In the genomic region with DNA sequence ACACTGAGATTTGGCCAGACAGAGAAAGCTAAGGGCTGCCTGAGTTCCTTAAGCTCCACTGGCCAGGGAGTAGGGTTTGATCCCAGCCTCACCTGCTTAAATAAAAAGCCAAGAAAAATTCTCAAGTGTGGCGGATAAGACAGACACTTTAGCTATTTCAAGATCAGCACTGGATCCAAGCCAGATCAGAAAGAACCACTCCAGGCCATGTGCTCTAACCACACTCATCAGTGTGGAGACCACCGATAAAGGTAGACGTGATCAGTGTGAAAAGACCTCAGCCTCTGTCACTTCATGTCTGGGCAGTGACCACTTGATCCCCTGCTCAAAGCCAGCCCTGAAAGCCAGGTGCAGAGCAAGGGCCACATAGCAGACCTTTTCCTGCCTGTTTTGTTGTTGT, we compare ENCODE assay signal across 28 mouse cellular contexts. TPM values are rescaled to one million over a fixed set of nuclear protein-coding genes. Genes with fewer than 3 reads are reported as not detected.
DNase-seq lines count a peak whose midpoint lies in the region; ATAC-seq lines count a peak whose summit lies in the region.
"Had no signal": no experiment of that assay in that cellular context is flagged by ENCODE, and none has a peak within 500 bp of the region (broad histone marks: within the 10 kb centered on the region; RNA-seq: fewer than 3 reads in every experiment).

No protein-coding gene starts in this region.

- H3K27ac ChIP-seq in liver, embryonic 13.5 days: no peak overlapping the region
- H3K27ac ChIP-seq in liver, embryonic 11.5 days (ENCODE audit: low read depth, low read length): no peak overlapping the region; the same call in 1 of the 2 replicates
- H3K27ac ChIP-seq: forebrain, embryonic 10.5 days; forebrain, embryonic 13.5 days; heart, embryonic 15.5 days; intestine, embryonic 15.5 days had no signal

- H3K4me3 ChIP-seq in liver, embryonic 13.5 days (replicated peaks): no peak overlapping the region
- no peak overlapping the region for H3K4me3 ChIP-seq in liver, embryonic 11.5 days (ENCODE audit: low read depth, low read length)
- H3K4me3 ChIP-seq: forebrain, embryonic 10.5 days; forebrain, embryonic 13.5 days; gastrocnemius, adult 2 months; heart, embryonic 12.5 days; heart, embryonic 15.5 days; intestine, embryonic 15.5 days had no signal

- H3K4me2 ChIP-seq in liver, embryonic 13.5 days: no peak overlapping the region
- H3K4me2 ChIP-seq in liver, embryonic 11.5 days: no peak overlapping the region
- H3K4me2 ChIP-seq: forebrain, embryonic 13.5 days; heart, embryonic 15.5 days had no signal

- no peak for ATAC-seq in liver, embryonic 13.5 days (ENCODE audit: low read depth)
- no peak for ATAC-seq in liver, embryonic 11.5 days (replicated peaks; ENCODE audit: low FRiP score)
- ATAC-seq in megakaryocyte-erythroid progenitor cell, adult 5-6 weeks (replicated peaks; ENCODE audit: low FRiP score, low TSS enrichment, poor library complexity, severe bottlenecking): peak; percentile 35
- ATAC-seq: activated CD4-positive, CD25-positive, alpha-beta regulatory T cell, adult 4 months; forebrain, embryonic 13.5 days; forebrain, embryonic 16.5 days; hindbrain, embryonic 16.5 days; intestine, embryonic 15.5 days had no signal

- WGBS in liver, embryonic 13.5 days (ENCODE audit: insufficient replicate concordance): 68% methylated on average over 3 of the region's 3 CpGs
- 78% methylated on average over 3 of the region's 3 CpGs for WGBS in liver, embryonic 11.5 days

- peak overlapping the region; percentile 39 for H3K9ac ChIP-seq in liver, embryonic 13.5 days
- H3K9ac ChIP-seq in liver, embryonic 11.5 days (ENCODE audit: low read depth, low read length): no peak overlapping the region
- H3K9ac ChIP-seq: forebrain, embryonic 13.5 days; heart, embryonic 12.5 days; heart, embryonic 15.5 days; intestine, embryonic 15.5 days had no signal

- peaks cover 20% of the 10 kb centered on the region for H3K36me3 ChIP-seq in liver, embryonic 13.5 days
- H3K36me3 ChIP-seq in liver, embryonic 11.5 days (ENCODE audit: control insufficient read depth, insufficient read depth, low read length): peaks cover 6% of the 10 kb centered on the region

- H3K27me3 ChIP-seq in liver, embryonic 13.5 days: no peaks in the 10 kb centered on the region
- H3K27me3 ChIP-seq in liver, embryonic 11.5 days (replicated peaks; ENCODE audit: control insufficient read depth, insufficient read depth, low read length): no peaks in the 10 kb centered on the region
- H3K27me3 ChIP-seq: CH12.LX; forebrain, embryonic 13.5 days; heart, embryonic 12.5 days; heart, embryonic 15.5 days; intestine, embryonic 15.5 days had no signal

- intact Hi-C loops in gastrocnemius, postnatal 36 days (cut with DNase I): no loop called here

- DNase-seq in cerebellum, adult 9-11 months: peak; percentile 16
- no peak for DNase-seq in cerebellum, postnatal 36 days
- no peak for DNase-seq in liver, embryonic 13.5 days
- no peak for DNase-seq in liver, embryonic 11.5 days (ENCODE audit: low spot score)
- peak; percentile 69 for DNase-seq in MEL-GATA-1-ER (ENCODE audit: extremely low read depth, low read depth)
- DNase-seq in frontal cortex, postnatal 14 days (ENCODE audit: low spot score in 2 of 2): no peak
- no peak for DNase-seq in gastrocnemius, postnatal 36 days
- DNase-seq: adrenal gland, adult 8-10 months; adrenal gland, postnatal 25 days; B cell, adult 2 months; cerebellum, adult 18-20 months; cerebellum, postnatal 10 days; gastrocnemius, adult 2 months; gastrocnemius, postnatal 14 days; heart, adult 18-20 months; heart, postnatal 10 days; heart, postnatal 4 days had no signal

- no peaks in the 10 kb centered on the region for H3K9me3 ChIP-seq in liver, embryonic 13.5 days (replicated peaks)
- no peaks in the 10 kb centered on the region for H3K9me3 ChIP-seq in liver, embryonic 11.5 days (ENCODE audit: control insufficient read depth, low read length)
- H3K9me3 ChIP-seq: forebrain, embryonic 10.5 days; forebrain, embryonic 13.5 days; G1E; heart, embryonic 12.5 days; heart, embryonic 15.5 days; intestine, embryonic 15.5 days had no signal

- peaks cover 54% of the 10 kb centered on the region for H3K4me1 ChIP-seq in liver, embryonic 13.5 days (replicated peaks)
- peaks cover 30% of the 10 kb centered on the region for H3K4me1 ChIP-seq in liver, embryonic 11.5 days (replicated peaks; ENCODE audit: control insufficient read depth, insufficient read depth, low read length)

RNA-seq across cellular contexts. Expression of gene Stk25, which starts 25.7 kb away (rescaled TPM):
- polyA plus RNA-seq in liver, embryonic 13.5 days (2015; fragmentation: Nextera tagmentation; extraction: Ambion mirVana): 46.1 and 46.4 TPM in 2 replicates
- 97.7 and 102 TPM in 2 replicates for polyA plus RNA-seq in liver, embryonic 11.5 days (2014; fragmentation: Nextera tagmentation; extraction: Ambion mirVana)
- total RNA-seq in megakaryocyte-erythroid progenitor cell, adult 5-6 weeks (2014; fragmentation: Nextera tagmentation): 63.5 and 82.3 TPM in 2 replicates
- total RNA-seq in megakaryocyte-erythroid progenitor cell, adult 5-6 weeks (2017): 50.4 and 60.8 TPM in 2 replicates
- total RNA-seq in gastrocnemius, postnatal 36 days (2021): 10 to 100 TPM; 81.8 to 87.7 TPM

RNA-seq across cellular contexts. Expression of gene Bok, which starts 52.7 kb away (rescaled TPM):
- polyA plus RNA-seq in liver, embryonic 13.5 days (2015; fragmentation: Nextera tagmentation; extraction: Ambion mirVana): 3.6 and 5.0 TPM in 2 replicates
- 11.3 and 12.2 TPM in 2 replicates for polyA plus RNA-seq in liver, embryonic 11.5 days (2014; fragmentation: Nextera tagmentation; extraction: Ambion mirVana)
- not detected in 2 replicates for total RNA-seq in megakaryocyte-erythroid progenitor cell, adult 5-6 weeks (2014; fragmentation: Nextera tagmentation)
- total RNA-seq in megakaryocyte-erythroid progenitor cell, adult 5-6 weeks (2017): not detected in 2 replicates
- 1 to 10 TPM; 1.2 to 1.8 TPM for total RNA-seq in gastrocnemius, postnatal 36 days (2021)
- total RNA-seq: G1E had no signal
- polyA plus RNA-seq: activated CD4-positive, CD25-positive, alpha-beta regulatory T cell, adult 4 months; G1E had no signal

Comparison
In these comparisons a context has a peak if more than half of its experiments do, and no peak if none do; other contexts are left out.
1. DNase-seq: peak in cerebellum, adult 9-11 months (single experiment) and MEL-GATA-1-ER (single experiment); none in cerebellum, postnatal 36 days (0 of 2), liver, embryonic 13.5 days (single experiment), liver, embryonic 11.5 days (single experiment), frontal cortex, postnatal 14 days (0 of 2) and gastrocnemius, postnatal 36 days (0 of 2).